Mouse (Mus musculus) forebrain, postnatal 0 days (tissue): Measurements from ENCODE around the gene Atp1a1. TPM values are rescaled to one million over a fixed set of nuclear protein-coding genes. Genes with fewer than 3 reads are reported as not detected.

ENCODE experiments used
- ATAC-seq: fragments of 200-750 bp; cut with Nextera tagmentation; 2 replicates; pipeline ENCODE4 v1.8.0; 2017; ENCODE audit warnings: mild to moderate bottlenecking, moderate library complexity
- DNase-seq: peaks from one replicate; pipeline ENCODE4 v3.0.0-alpha.2; 2015
- H3K27ac ChIP-seq: fragments of 300-500 bp; sonication (generic); 2 replicates; pipeline ENCODE4 v1.5.1; 2014; ENCODE audit warnings: low read depth, mild to moderate bottlenecking, antibody characterized with exemption, low read length, moderate library complexity, mixed read lengths
- H3K27me3 ChIP-seq: fragments of 300-500 bp; sonication (generic); 2 replicates; pipeline ENCODE4 v1.6.1; 2014; ENCODE audit warnings: mild to moderate bottlenecking, low read length, mixed read lengths; ENCODE audit not compliant: insufficient read depth
- H3K36me3 ChIP-seq: fragments of 300-500 bp; sonication (generic); 2 replicates; pipeline ENCODE4 v1.6.1; 2014; ENCODE audit warnings: mild to moderate bottlenecking, moderate library complexity; ENCODE audit not compliant: insufficient read depth
- H3K4me1 ChIP-seq: fragments of 300-500 bp; sonication (generic); 2 replicates; pipeline ENCODE4 v1.6.1; 2014; ENCODE audit warnings: antibody characterized with exemption; ENCODE audit not compliant: insufficient read depth
- H3K4me2 ChIP-seq: fragments of 300-500 bp; sonication (generic); 2 replicates; pipeline ENCODE4 v1.6.1; 2014; ENCODE audit warnings: low read depth, mild to moderate bottlenecking, moderate library complexity
- H3K4me3 ChIP-seq: fragments of 300-500 bp; sonication (generic); 2 replicates; pipeline ENCODE4 v1.5.1; 2014; ENCODE audit warnings: low read depth, low read length, mixed read lengths
- H3K9ac ChIP-seq: fragments of 300-500 bp; sonication (generic); 2 replicates; pipeline ENCODE4 v1.6.1; 2014; ENCODE audit warnings: mild to moderate bottlenecking
- H3K9me3 ChIP-seq: fragments of 300-500 bp; sonication (generic); 2 replicates; pipeline ENCODE4 v1.6.1; 2016; ENCODE audit warnings: low read length
- CTCF ChIP-seq: sonication (generic); IDR thresholded peaks from 2 replicates; pipeline ENCODE4 v1.5.1; 2016; ENCODE audit warnings: antibody characterized with exemption, control low read depth, low read depth
- WGBS: fragments of 180-500 bp; shearing (Covaris S2); extraction: QIAGEN DNeasy Blood & Tissue Kit; methylation state at CpG from one replicate; pipeline ENCODE4 v1.1.7; 2014; 5-methylcytosine and 5-hydroxymethylcytosine counted together
- polyA plus RNA-seq: library from polyadenylated mRNA; unstranded; fragments of >200 nt; fragmentation: Nextera tagmentation; extraction: Ambion mirVana; gene quantifications from 2 replicates; pipeline ENCODE4 v1.2.1, GENCODE M21; 2015
- total RNA-seq: library from RNA; depleted of rRNA; stranded (reverse); fragments of >200 nt; gene quantifications from 2 replicates; pipeline ENCODE4 v1.2.3, GENCODE M21; 2014

Gene Atp1a1
- total and polyA plus RNA-seq, 2 experiments from 2014 or later, result 53.7 to 199 TPM

DNA sequence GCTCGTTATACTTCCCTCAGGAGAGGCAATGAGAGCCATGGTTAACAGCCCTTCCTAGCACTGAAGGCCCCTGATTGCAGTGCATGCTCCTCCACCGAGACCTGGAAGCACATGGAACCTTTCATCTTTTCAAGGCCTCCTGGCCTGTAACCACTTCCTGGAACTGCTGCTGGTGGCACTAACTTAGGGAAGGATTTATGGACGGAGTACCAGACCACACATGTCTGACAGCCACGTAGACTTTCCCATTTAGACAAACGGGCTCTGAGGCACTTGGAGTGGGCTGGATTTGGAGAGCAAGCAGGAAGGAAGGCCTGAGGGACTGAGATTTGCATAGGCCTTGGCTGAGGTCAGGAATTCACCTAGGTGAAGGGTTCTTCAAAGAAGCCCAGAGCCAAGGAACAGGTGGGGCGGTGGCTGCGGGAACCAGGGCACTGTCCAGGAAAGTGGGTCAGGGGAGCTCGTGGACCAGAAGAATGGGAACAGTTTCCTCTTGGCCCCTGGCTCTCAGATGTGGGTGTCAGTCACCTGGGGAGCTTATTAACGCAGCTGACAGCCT is 28.9 kb downstream of the Atp1a1 start:
- 87% methylated on average over 9 of the region's 9 CpGs for WGBS
- Histone ChIP-seq H3K4me3 (no peak overlapping the region), H3K27ac (no peak overlapping the region), H3K9me3 (no peaks in the 10 kb centered on the region), H3K4me1 (peaks cover 4% of the 10 kb centered on the region; the same call in 1 of the 2 replicates), H3K36me3 (peaks cover 61% of the 10 kb centered on the region), H3K4me2 (no peak overlapping the region), H3K9ac (no peak overlapping the region), H3K27me3 (no peaks in the 10 kb centered on the region)
- no peak for TF ChIP-seq CTCF
- ATAC-seq, result no peak
- DNase-seq, result no peak

DNA sequence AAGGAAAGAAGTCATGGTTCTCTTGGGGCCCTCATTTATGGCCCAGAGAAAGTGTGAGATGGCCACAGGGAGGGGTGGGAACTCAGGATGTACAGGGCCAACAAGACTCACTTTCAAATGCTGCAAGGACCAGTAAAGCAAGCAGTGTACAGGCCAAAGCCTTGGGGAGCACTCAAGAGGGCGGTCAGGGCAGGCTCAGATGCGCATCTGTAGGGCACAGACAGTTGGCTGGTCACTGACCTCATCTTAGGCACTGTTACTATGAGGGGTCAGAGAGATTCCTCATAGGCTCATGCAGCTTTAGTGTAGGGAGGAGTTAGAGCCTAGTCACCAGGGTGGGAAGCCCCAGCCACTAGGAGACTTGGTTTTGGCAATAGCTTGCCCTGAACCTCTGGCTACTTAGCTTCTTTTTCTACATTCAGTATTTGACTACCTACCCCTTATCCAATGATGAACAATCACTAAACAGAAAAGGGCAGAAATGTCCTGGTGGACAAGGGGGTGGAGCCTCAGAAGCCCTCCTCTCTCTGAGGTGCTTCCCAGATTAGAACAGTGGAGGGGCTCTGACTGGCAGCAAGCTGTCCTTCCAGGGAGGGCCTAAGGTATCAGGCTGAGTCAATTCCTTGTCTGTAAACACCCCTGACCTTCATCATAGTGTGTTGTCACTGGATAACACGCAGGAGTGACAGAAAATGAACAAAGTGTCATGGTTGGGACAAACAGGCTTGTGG is 29.9 kb downstream of the Atp1a1 start:
- no peaks in the 10 kb centered on the region for H3K9me3 ChIP-seq
- no peak for DNase-seq
- WGBS, result 90% methylated on average over 3 of the region's 3 CpGs
- no peak overlapping the region for H3K4me2 ChIP-seq
- no peak overlapping the region for H3K27ac ChIP-seq
- no peaks in the 10 kb centered on the region for H3K27me3 ChIP-seq
- H3K4me1 ChIP-seq, result peaks cover 4% of the 10 kb centered on the region; the same call in 1 of the 2 replicates
- no peak overlapping the region for H3K4me3 ChIP-seq
- H3K9ac ChIP-seq, result no peak overlapping the region
- H3K36me3 ChIP-seq, result peaks cover 51% of the 10 kb centered on the region
- no peak for TF ChIP-seq CTCF
- ATAC-seq, result no peak

DNA sequence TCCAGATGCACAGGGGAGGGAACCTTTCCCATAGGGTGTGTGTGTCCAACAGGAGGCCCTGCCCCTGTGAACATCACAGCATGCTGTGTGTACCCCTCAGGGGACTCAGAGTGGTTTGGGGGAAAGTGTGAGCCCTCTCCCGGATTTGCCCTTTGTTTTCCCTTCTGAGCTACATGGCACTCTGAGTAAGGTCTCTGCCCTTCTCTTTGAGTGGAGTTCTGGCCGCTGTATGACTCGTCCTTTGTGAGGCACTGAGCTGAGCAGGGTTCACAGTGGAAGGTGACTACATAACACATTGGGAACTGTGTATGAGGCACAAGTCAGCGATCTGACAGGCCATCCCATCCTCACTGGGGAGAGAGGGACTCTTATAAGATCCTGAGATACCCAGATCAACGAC is 31.5 kb downstream of the Atp1a1 start:
- no peak for ATAC-seq
- Histone ChIP-seq H3K4me2 (no peak overlapping the region), H3K9me3 (no peaks in the 10 kb centered on the region), H3K4me3 (no peak overlapping the region), H3K27me3 (no peaks in the 10 kb centered on the region), H3K36me3 (peaks cover 34% of the 10 kb centered on the region), H3K9ac (no peak overlapping the region), H3K27ac (no peak overlapping the region), H3K4me1 (peaks cover 4% of the 10 kb centered on the region; the same call in 1 of the 2 replicates)
- no peak for TF ChIP-seq CTCF
- no peak for DNase-seq
- WGBS, result 60% methylated on average over 5 of the region's 5 CpGs

DNA sequence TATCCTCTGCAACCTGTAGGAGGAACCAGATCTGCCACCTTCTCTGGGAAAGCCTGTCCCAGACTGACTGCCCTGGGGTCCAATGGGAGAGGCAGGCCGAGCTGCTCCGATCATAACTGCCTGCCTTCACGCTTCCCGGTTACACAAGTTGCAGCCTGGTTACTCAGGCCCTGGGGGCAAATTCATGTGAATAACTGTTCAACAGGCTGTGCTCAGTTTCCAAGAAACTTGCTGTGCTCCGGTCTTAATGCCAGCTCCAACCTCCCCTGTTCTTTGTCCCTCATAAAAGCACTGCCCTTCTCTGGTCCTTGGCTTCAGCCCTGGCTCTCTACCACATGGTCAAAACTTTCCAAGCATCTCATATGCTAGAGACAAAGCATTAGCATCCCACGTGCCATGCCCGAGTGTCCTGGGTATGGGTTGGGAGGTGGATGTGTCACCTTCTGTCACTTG is 32.3 kb downstream of the Atp1a1 start:
- peak; percentile 49 for ATAC-seq
- DNase-seq, result peak; percentile 45
- WGBS, result 30% methylated on average over 7 of the region's 7 CpGs
- peaks cover 26% of the 10 kb centered on the region for H3K36me3 ChIP-seq
- H3K27me3 ChIP-seq, result no peaks in the 10 kb centered on the region
- TF ChIP-seq CTCF, result no peak
- peaks cover 4% of the 10 kb centered on the region; the same call in 1 of the 2 replicates for H3K4me1 ChIP-seq
- H3K4me3 ChIP-seq, result no peak overlapping the region
- H3K9ac ChIP-seq, result no peak overlapping the region
- H3K9me3 ChIP-seq, result no peaks in the 10 kb centered on the region
- H3K27ac ChIP-seq, result peak overlapping the region; percentile 59; the same call in 1 of the 2 replicates
- no peak overlapping the region for H3K4me2 ChIP-seq

DNA sequence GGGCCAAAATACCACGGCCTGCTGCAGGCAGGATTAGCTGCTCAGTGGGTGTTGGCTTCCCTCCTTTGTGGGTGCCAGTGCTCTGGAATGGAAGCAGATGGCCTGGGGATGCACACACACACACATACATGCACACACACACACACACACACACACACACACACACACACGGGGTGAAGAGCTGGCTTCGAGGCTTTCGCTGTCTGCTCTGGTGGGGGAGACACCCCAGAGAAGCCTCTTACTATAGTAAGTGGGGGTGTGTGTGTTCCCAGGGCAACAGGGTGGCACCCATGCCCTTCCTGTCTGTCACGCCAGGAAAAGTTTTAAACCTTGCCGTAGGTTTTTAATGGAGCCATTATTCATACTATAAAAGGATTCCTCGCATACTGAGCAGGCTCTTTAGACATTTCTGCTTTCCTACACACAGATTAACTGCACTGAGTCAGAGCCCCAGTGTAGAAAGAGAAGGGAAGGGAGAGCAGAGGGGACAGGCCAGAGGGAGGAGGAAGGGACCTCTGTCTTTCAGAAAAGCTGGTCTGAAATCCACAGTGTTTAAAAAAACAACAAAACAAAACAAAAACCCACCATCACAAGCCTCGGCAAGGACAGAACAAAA is 32.9 kb downstream of the Atp1a1 start:
- no peak for TF ChIP-seq CTCF
- peak; percentile 44 for DNase-seq
- WGBS, result 13% methylated on average over 8 of the region's 8 CpGs
- H3K4me3 ChIP-seq, result no peak overlapping the region
- H3K27ac ChIP-seq, result peak overlapping the region; percentile 59; the same call in 1 of the 2 replicates
- peak; percentile 85 for ATAC-seq
- no peaks in the 10 kb centered on the region for H3K9me3 ChIP-seq
- no peak overlapping the region for H3K4me2 ChIP-seq
- no peaks in the 10 kb centered on the region for H3K27me3 ChIP-seq
- no peak overlapping the region for H3K9ac ChIP-seq
- peaks cover 4% of the 10 kb centered on the region; the same call in 1 of the 2 replicates for H3K4me1 ChIP-seq
- H3K36me3 ChIP-seq, result peaks cover 21% of the 10 kb centered on the region

DNA sequence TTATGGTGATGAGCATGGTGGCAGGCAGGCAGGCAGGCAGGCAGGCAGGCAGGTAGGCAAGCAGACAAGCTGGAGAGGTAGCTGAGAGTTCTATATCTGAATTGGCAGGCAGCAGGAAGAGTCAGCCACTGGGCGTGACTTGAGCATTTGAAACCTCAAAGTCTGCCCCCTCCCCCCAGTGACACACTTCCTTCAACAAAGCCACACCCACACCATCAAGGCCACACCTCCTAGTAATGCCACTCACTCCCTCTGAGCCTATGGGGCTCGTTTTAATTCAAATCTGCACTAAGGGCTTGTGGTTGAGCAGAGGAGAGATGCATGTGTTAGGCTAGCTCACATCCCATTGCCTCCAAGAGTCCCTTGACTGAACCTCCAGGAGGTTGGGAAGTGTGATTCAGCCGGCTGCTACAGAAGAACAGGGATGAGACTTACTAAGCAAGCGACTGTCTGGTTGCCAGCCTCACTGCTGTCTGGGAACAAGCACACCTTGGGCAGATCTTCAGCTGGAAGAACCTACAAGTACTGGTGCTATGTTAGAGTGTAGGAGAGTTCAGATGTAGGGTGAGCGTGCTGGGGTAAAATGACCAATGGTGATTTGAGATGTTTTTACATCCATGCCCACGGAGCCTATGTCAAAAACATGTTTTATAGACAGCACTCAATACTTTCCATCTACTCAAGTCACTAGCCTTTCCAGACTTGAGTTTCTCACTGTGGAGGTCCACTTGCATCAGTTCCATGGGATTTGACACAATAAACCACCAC is 33.6 kb downstream of the Atp1a1 start:
- peak; percentile 51 for ATAC-seq
- 78% methylated on average over 6 of the region's 6 CpGs for whole genome bisulfite sequencing

More for the DNA sequence above, 33.6 kb downstream of the Atp1a1 start:
- H3K27me3 ChIP-seq, result no peaks in the 10 kb centered on the region
- H3K4me2 ChIP-seq, result no peak overlapping the region
- no peak for DNase-seq
- TF ChIP-seq CTCF, result no peak
- no peaks in the 10 kb centered on the region for H3K9me3 ChIP-seq
- H3K9ac ChIP-seq, result no peak overlapping the region
- H3K27ac ChIP-seq, result 0 out of 2 replicates have a peak overlapping the region, but pooled peaks have one; percentile 21
- H3K4me1 ChIP-seq, result peaks cover 4% of the 10 kb centered on the region; the same call in 1 of the 2 replicates
- H3K4me3 ChIP-seq, result no peak overlapping the region
- H3K36me3 ChIP-seq, result peaks cover 14% of the 10 kb centered on the region
